Mouse (Mus musculus): ENCODE data around the gene Mtmr2. TPM values are rescaled to one million over a fixed set of nuclear protein-coding genes. Genes with fewer than 3 reads are reported as not detected.
A peak's percentile ranks its signal among the peaks of the same experiment; 100 is the strongest.
"Not testable (repeated sequence)": the region's sequence is repeated elsewhere in the genome, so short reads cannot be mapped to it uniquely, and the experiment has no call there.

Gene Mtmr2
- polyA plus RNA-seq, 1 experiment from 2014 or later = 42.7 TPM

DNA sequence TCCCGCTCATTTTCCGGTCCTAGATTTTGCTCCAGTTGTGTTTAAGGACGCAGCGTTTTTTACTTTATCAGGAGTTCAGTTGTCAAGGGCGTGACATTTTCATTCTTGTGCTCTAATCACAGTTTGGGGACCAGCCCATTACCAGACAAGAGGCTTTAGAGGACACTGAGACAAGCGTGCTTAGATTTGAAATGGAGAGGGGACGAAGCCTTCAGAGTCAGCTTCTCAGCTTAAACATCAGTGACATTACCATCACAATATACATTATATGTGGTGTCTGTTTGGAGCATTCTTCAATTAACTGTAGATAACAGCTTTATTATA, 1.4 kb downstream of the Mtmr2 start:
- H3K9ac ChIP-seq = peak overlapping the region; percentile 88
- ATAC-seq (replicated peaks; ENCODE audit: insufficient number of reproducible peaks, insufficient read depth, low FRiP score, low read depth) = no peak
- H3K27ac ChIP-seq = peak overlapping the region; percentile 95
- peak overlapping the region; percentile 78 for H3K4me3 ChIP-seq
- H3K4me1 ChIP-seq (replicated peaks) = peaks cover 17% of the 10 kb centered on the region
- H3K9me3 ChIP-seq (replicated peaks) = no peaks in the 10 kb centered on the region
- H3K36me3 ChIP-seq = no peaks in the 10 kb centered on the region
- no peaks in the 10 kb centered on the region for H3K27me3 ChIP-seq
- peak overlapping the region; percentile 64 for H3K4me2 ChIP-seq
- WGBS = 2% methylated on average over 7 of the region's 7 CpGs

DNA sequence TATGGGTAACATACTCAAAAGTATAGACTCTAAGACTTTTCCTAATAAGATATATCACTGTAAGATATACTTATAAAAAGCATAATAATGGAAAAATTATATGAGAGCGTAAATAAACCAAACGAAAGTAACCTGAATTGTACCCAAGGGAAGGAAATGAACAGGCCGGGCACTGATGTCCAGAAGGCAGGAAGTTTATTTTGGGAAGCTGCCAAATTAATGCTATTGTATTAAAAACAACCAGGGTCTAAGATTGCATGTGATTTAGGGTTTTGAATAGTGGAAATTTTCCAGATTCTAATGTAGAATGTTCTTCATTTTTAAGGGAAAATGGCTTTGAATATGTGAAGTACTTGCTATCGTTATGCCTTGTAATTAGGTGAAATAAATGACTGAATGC, 4.3 kb downstream of the Mtmr2 start:
- peak overlapping the region; percentile 49; the same call in 1 of the 2 replicates for H3K27ac ChIP-seq
- no peak overlapping the region for H3K4me3 ChIP-seq
- no peak for ATAC-seq (replicated peaks; ENCODE audit: insufficient number of reproducible peaks, insufficient read depth, low FRiP score, low read depth)
- no peaks in the 10 kb centered on the region for H3K9me3 ChIP-seq (replicated peaks)
- no peaks in the 10 kb centered on the region for H3K27me3 ChIP-seq
- peaks cover 17% of the 10 kb centered on the region for H3K4me1 ChIP-seq (replicated peaks)
- H3K4me2 ChIP-seq = no peak overlapping the region
- 69% methylated on average over 4 of the region's 4 CpGs for WGBS
- no peak overlapping the region for H3K9ac ChIP-seq
- H3K36me3 ChIP-seq = no peaks in the 10 kb centered on the region

DNA sequence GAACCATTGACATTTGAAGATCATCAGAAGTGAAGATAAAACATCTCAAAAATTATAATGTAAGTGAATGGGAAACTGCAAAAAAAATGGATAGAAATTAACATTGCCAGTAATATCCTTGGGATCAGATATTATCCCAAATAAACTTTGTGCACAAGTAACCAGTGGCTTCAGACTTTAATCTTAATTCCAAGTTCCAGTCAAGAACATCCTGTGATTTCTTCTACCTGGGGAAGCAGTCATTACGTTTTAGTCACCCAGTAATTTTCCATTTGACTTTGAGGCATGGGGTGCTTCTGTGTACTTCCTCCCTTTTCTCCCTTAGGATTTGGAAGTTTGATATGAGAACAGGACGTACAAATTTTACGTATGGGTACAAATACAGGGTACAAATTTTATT, 12.2 kb downstream of the Mtmr2 start:
- H3K4me1 ChIP-seq (replicated peaks) = no peaks in the 10 kb centered on the region
- WGBS = 79% methylated on average over 3 of the region's 3 CpGs
- no peak overlapping the region for H3K4me2 ChIP-seq
- H3K9ac ChIP-seq = no peak overlapping the region
- no peak overlapping the region for H3K4me3 ChIP-seq
- no peak for ATAC-seq (replicated peaks; ENCODE audit: insufficient number of reproducible peaks, insufficient read depth, low FRiP score, low read depth)
- no peak overlapping the region for H3K27ac ChIP-seq
- H3K27me3 ChIP-seq = no peaks in the 10 kb centered on the region
- H3K36me3 ChIP-seq = no peaks in the 10 kb centered on the region
- H3K9me3 ChIP-seq (replicated peaks) = no peaks in the 10 kb centered on the region

DNA sequence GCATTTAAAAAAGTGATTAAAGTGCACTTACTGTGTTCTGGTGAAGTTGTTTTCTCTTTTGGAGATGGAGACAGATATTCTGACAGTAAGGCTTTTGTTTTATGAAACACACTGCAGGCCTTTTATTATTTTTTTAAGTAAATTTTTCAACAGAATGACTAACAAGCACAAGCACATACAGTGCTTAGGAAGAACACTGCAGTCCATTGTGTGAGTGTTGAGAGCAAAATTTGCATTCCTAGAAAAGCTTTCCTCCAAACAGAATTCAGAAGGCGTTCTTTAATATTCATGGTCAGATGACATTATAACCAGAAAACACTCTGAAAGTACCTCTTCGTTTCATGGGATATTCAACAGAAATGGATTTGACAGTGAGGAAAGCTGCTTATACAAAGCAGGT, 17.4 kb downstream of the Mtmr2 start:
- Histone ChIP-seq H3K9ac (no peak overlapping the region), H3K4me2 (no peak overlapping the region), H3K36me3 (no peaks in the 10 kb centered on the region), H3K27ac (no peak overlapping the region), H3K4me3 (no peak overlapping the region), H3K27me3 (no peaks in the 10 kb centered on the region), H3K9me3 (replicated peaks) (no peaks in the 10 kb centered on the region), H3K4me1 (replicated peaks) (no peaks in the 10 kb centered on the region)
- ATAC-seq (replicated peaks; ENCODE audit: insufficient number of reproducible peaks, insufficient read depth, low FRiP score, low read depth) = no peak
- WGBS = 76% methylated on average over 2 of the region's 2 CpGs

DNA sequence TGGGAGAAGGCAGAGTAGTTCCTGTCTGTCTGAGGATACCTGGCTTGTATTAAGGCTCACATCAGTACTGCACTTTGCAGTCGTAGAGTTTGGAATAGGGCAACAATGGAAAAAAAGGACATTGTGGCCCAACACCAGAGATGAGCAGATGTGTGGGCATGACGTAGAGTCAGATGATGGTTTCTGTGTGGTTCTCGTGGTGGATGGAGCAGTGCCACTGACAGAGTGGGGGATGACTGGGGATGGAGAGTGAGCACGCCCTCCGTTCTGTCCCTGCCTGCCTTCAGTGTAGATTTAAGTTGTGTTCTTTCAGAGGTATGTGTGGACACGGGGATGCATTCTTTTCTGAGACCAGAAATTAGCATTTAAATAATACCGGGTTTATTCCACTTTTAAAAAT, 18.4 kb downstream of the Mtmr2 start:
- Histone ChIP-seq H3K27ac (no peak overlapping the region), H3K9me3 (replicated peaks) (no peaks in the 10 kb centered on the region), H3K27me3 (no peaks in the 10 kb centered on the region), H3K4me3 (no peak overlapping the region), H3K4me2 (no peak overlapping the region), H3K9ac (no peak overlapping the region), H3K36me3 (no peaks in the 10 kb centered on the region), H3K4me1 (replicated peaks) (no peaks in the 10 kb centered on the region)
- ATAC-seq (replicated peaks; ENCODE audit: insufficient number of reproducible peaks, insufficient read depth, low FRiP score, low read depth) = no peak
- 86% methylated on average over 7 of the region's 7 CpGs for WGBS

DNA sequence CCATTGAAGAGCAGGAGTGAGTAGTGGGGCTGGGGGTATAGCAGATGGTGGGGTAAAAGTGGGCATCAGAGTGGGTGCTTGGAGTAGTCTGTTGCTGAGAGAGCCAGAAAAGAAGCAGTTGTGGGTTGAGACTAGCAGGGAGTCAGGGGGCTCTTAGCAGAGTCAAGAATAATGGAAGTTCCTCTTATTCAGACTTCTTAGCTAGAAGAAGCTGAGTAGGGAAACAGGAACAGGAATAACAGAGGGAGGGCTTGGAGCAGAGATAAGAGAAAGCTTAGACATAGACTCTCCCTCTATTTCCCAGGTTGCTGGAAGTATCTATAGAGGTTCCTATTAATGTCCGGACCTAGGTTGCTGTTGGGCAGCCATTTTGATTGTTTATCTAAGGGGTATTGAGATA, 26.5 kb downstream of the Mtmr2 start:
- WGBS = 83% methylated on average over 1 of the region's 1 CpGs
- Histone ChIP-seq H3K36me3 (no peaks in the 10 kb centered on the region), H3K4me1 (replicated peaks) (peaks cover 12% of the 10 kb centered on the region), H3K4me3 (no peak overlapping the region), H3K9me3 (replicated peaks) (0 out of 2 replicates have a peak, but pooled peaks cover under 1% of the 10 kb centered on the region), H3K27ac (no peak overlapping the region), H3K9ac (no peak overlapping the region), H3K27me3 (no peaks in the 10 kb centered on the region), H3K4me2 (no peak overlapping the region)
- no peak for ATAC-seq (replicated peaks; ENCODE audit: insufficient number of reproducible peaks, insufficient read depth, low FRiP score, low read depth)

DNA sequence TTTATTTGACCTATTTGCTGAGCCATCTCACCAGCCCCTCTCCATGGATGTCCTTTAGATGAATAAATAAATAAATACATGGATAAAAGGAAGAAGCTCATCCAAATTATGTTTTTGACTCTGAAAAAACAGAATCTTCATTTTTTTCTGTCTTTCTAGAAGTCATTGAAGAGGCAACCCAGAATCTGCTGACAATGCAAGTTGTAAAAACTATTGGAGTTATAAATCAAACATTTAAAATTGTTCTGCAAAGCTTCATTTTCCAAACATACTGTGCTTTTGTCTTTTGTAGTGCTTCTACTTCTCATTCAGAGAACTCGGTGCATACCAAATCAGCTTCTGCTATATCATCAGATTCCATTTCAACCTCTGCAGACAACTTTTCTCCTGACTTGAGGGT, 33.8 kb downstream of the Mtmr2 start:
- ATAC-seq (replicated peaks; ENCODE audit: insufficient number of reproducible peaks, insufficient read depth, low FRiP score, low read depth) = no peak
- no peak overlapping the region for H3K27ac ChIP-seq
- H3K4me2 ChIP-seq = no peak overlapping the region
- no peaks in the 10 kb centered on the region for H3K27me3 ChIP-seq
- WGBS = 87% methylated on average over 1 of the region's 1 CpGs
- 0 out of 2 replicates have a peak, but pooled peaks cover 3% of the 10 kb centered on the region for H3K9me3 ChIP-seq (replicated peaks)
- H3K9ac ChIP-seq = no peak overlapping the region
- no peak overlapping the region for H3K4me3 ChIP-seq
- H3K36me3 ChIP-seq = peaks cover 22% of the 10 kb centered on the region
- peaks cover under 1% of the 10 kb centered on the region; the same call in 1 of the 2 replicates for H3K4me1 ChIP-seq (replicated peaks)

DNA sequence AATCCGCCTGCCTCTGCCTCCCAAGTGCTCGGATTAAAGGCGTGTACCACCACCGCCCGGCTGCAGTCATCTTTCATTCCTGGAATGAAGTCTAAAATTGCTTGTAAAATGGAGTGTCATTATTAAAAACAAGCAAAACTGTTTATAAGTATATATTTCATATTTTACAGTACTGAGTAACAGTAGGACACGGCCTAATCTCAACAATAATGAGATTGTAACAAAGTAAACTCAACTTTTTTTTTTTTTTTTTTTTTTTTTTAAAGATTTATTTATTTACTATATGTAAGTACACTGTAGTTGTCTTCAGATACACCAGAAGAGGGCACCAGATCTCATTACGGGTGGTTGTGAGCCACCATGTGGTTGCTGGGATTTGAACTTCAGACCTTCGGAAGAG, 42.7 kb downstream of the Mtmr2 start:
- WGBS = 89% methylated on average over 8 of the region's 8 CpGs
- not testable (repeated sequence) for H3K27me3 ChIP-seq; H3K9ac ChIP-seq; H3K9me3 ChIP-seq (replicated peaks); H3K4me3 ChIP-seq; H3K4me1 ChIP-seq (replicated peaks); H3K4me2 ChIP-seq; ATAC-seq (replicated peaks; ENCODE audit: insufficient number of reproducible peaks, insufficient read depth, low FRiP score, low read depth); H3K27ac ChIP-seq
- peaks cover 42% of the 10 kb centered on the region for H3K36me3 ChIP-seq

DNA sequence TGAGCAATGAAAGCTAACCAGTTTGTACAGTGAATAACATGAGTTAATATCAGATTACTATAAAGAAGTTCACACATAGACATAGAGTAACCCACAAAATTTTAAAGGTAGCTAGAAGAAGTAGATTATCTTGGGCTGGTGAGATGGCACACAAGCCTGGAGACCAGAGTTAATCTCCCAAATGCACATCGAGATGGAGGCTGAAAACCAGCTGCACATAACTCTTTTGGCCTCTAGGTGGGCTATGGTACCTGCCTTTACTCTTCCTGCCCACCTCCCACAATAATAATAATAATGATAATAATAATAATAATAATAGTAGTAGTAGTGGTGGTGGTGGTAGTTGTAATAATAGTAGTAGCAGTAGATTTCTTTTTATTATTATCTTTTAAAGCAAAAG, 46.1 kb downstream of the Mtmr2 start:
- H3K36me3 ChIP-seq = peaks cover 45% of the 10 kb centered on the region
- no peak overlapping the region for H3K4me2 ChIP-seq
- no peaks in the 10 kb centered on the region for H3K4me1 ChIP-seq (replicated peaks)
- no peak overlapping the region for H3K4me3 ChIP-seq
- WGBS = 68% methylated on average over 1 of the region's 1 CpGs
- H3K9me3 ChIP-seq (replicated peaks) = no peaks in the 10 kb centered on the region
- no peak overlapping the region for H3K27ac ChIP-seq
- ATAC-seq (replicated peaks; ENCODE audit: insufficient number of reproducible peaks, insufficient read depth, low FRiP score, low read depth) = no peak
- no peak overlapping the region for H3K9ac ChIP-seq
- H3K27me3 ChIP-seq = no peaks in the 10 kb centered on the region

DNA sequence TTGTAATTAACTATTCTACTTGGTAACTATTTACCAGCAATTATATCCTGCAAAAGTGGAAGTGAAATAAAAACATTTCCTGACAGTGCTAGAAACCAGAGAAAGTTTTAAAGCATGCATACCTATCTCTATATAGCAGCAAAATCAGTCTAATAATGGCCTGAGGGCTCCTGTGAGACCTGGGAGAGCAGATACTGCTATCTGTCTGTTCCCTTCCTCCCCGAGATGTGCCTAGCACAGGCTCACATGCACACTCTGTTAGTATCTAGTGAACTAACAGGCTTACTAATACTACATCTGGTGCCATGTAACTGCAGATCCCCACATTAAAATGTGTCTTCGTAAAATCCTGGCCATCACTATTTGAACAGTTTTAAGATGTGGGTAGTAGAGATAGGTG, 46.5 kb downstream of the Mtmr2 start:
- ATAC-seq (replicated peaks; ENCODE audit: insufficient number of reproducible peaks, insufficient read depth, low FRiP score, low read depth) = no peak
- Histone ChIP-seq H3K27me3 (no peaks in the 10 kb centered on the region), H3K27ac (no peak overlapping the region), H3K4me2 (no peak overlapping the region), H3K4me1 (replicated peaks) (no peaks in the 10 kb centered on the region), H3K4me3 (no peak overlapping the region), H3K36me3 (peaks cover 45% of the 10 kb centered on the region), H3K9ac (no peak overlapping the region), H3K9me3 (replicated peaks) (no peaks in the 10 kb centered on the region)
- 71% methylated on average over 2 of the region's 2 CpGs for WGBS

DNA sequence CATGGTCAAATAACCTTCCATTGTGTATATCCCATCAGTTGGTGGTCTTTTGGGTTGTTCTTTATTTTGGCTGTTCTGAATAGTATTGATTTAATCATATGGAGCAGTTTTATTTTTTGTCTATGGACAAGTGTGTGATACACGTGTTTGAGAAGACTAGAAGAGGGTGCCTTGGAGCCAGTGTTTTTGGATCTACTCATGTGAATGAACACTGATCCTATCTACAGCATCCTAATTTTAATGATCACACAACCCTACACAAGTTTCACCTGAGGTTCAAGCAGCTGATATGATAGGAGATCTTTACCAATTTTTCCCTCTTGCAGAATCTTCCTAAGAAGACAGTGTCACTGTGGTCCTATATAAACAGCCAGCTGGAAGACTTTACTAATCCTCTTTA, 56.3 kb downstream of the Mtmr2 start:
- Histone ChIP-seq H3K27me3 (no peaks in the 10 kb centered on the region), H3K27ac (no peak overlapping the region), H3K4me3 (no peak overlapping the region), H3K9me3 (replicated peaks) (no peaks in the 10 kb centered on the region), H3K9ac (no peak overlapping the region), H3K4me1 (replicated peaks) (no peaks in the 10 kb centered on the region), H3K36me3 (peaks cover 62% of the 10 kb centered on the region), H3K4me2 (no peak overlapping the region)
- 78% methylated on average over 1 of the region's 1 CpGs for WGBS
- ATAC-seq (replicated peaks; ENCODE audit: insufficient number of reproducible peaks, insufficient read depth, low FRiP score, low read depth) = no peak

DNA sequence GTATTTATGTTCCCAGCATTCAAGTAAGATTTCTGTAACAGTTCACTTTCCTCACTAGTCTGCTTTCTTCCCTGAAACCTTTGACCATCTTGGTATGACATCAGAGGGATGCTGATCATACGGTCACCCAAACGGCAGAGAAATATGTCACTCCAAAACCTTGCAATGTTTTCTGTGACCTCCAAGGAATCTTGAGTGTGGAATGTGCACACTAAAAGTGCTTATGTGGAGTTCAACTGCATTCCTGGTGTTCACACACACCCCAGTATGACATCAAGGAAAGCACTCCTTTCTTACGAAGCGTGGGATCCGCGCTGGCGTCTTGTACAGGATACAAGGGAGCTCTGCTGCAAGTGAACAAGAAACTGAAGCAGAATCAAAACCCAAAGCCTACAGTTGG, 58.6 kb downstream of the Mtmr2 start:
- Histone ChIP-seq H3K27ac (no peak overlapping the region), H3K4me3 (no peak overlapping the region), H3K27me3 (no peaks in the 10 kb centered on the region), H3K36me3 (peaks cover 75% of the 10 kb centered on the region), H3K4me2 (no peak overlapping the region), H3K9me3 (replicated peaks) (no peaks in the 10 kb centered on the region), H3K9ac (no peak overlapping the region), H3K4me1 (replicated peaks) (no peaks in the 10 kb centered on the region)
- 89% methylated on average over 7 of the region's 7 CpGs for WGBS
- no peak for ATAC-seq (replicated peaks; ENCODE audit: insufficient number of reproducible peaks, insufficient read depth, low FRiP score, low read depth)

DNA sequence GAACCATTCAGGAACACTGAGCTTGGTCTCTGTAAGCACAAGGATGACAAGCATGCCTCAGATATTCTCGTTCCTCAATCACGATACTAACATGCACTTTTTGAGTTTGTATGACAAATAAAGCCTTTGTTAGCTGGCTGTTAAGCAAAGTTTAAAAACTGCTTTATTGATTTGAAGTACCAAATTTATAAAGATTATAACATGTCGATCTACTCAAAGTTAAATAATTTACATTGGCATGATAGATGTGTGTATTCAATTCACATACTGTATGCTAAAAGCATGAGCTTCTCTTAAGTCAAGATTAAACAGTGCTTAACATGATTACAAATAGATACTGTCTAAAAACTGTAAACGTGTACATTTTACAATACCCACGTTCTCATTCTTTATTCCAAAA, 59.4 kb downstream of the Mtmr2 start:
- H3K4me3 ChIP-seq = no peak overlapping the region
- no peaks in the 10 kb centered on the region for H3K9me3 ChIP-seq (replicated peaks)
- no peaks in the 10 kb centered on the region for H3K4me1 ChIP-seq (replicated peaks)
- no peak overlapping the region for H3K4me2 ChIP-seq
- ATAC-seq (replicated peaks; ENCODE audit: insufficient number of reproducible peaks, insufficient read depth, low FRiP score, low read depth) = no peak
- 91% methylated on average over 5 of the region's 5 CpGs for WGBS
- peaks cover 79% of the 10 kb centered on the region for H3K36me3 ChIP-seq
- no peak overlapping the region for H3K9ac ChIP-seq
- no peak overlapping the region for H3K27ac ChIP-seq
- H3K27me3 ChIP-seq = no peaks in the 10 kb centered on the region
